Mouse (Mus musculus) embryonic facial prominence, embryonic 11.5 days (tissue): ENCODE data around the gene Myt1l. TPM values are rescaled to one million over a fixed set of nuclear protein-coding genes. Genes with fewer than 3 reads are reported as not detected.

Experiments
- ATAC-seq: fragments of 200-750 bp; cut with Nextera tagmentation; replicated peaks from 2 replicates; pipeline ENCODE4 v1.8.0; 2017; ENCODE audit warnings: low read depth; ENCODE audit not compliant: insufficient number of reproducible peaks, low FRiP score, low TSS enrichment
- DNase-seq: peaks from one replicate; pipeline ENCODE4 v3.0.0-alpha.2; 2015; ENCODE audit warnings: low spot score
- H3K27ac ChIP-seq: fragments of 300-500 bp; sonication (generic); replicated peaks from 2 replicates; pipeline ENCODE4 v1.5.1; 2014; ENCODE audit warnings: mild to moderate bottlenecking, low read depth, low read length, control low read depth
- H3K27me3 ChIP-seq: fragments of 300-500 bp; sonication (generic); 2 replicates; pipeline ENCODE4 v1.6.1; 2014; ENCODE audit warnings: mild to moderate bottlenecking, low read length, moderate library complexity, mixed read lengths; ENCODE audit not compliant: control insufficient read depth, insufficient read depth
- H3K36me3 ChIP-seq: fragments of 300-500 bp; sonication (generic); replicated peaks from 2 replicates; pipeline ENCODE4 v1.6.1; 2014; ENCODE audit warnings: low read depth, mild to moderate bottlenecking, low read length, moderate library complexity, mixed read lengths; ENCODE audit not compliant: control insufficient read depth, insufficient read depth
- H3K4me1 ChIP-seq: fragments of 300-500 bp; sonication (generic); 2 replicates; pipeline ENCODE4 v1.6.1; 2014; ENCODE audit warnings: low read length, mixed read lengths; ENCODE audit not compliant: control insufficient read depth, insufficient read depth
- H3K4me2 ChIP-seq: fragments of 300-500 bp; sonication (generic); 2 replicates; pipeline ENCODE4 v1.6.1; 2014; ENCODE audit warnings: low read depth, mild to moderate bottlenecking, control low read depth, low read length, moderate library complexity
- H3K4me3 ChIP-seq: fragments of 300-500 bp; sonication (generic); 2 replicates; pipeline ENCODE4 v1.5.1; 2014; ENCODE audit warnings: low read depth, low read length, control low read depth
- H3K9ac ChIP-seq: fragments of 300-500 bp; sonication (generic); replicated peaks from 2 replicates; pipeline ENCODE4 v1.6.1; 2014; ENCODE audit warnings: mild to moderate bottlenecking, control low read depth, low read length
- H3K9me3 ChIP-seq: fragments of 300-500 bp; sonication (generic); replicated peaks from 2 replicates; pipeline ENCODE4 v1.6.1; 2016; ENCODE audit warnings: mild to moderate bottlenecking, low read length, inconsistent platforms, mixed read lengths; ENCODE audit not compliant: control insufficient read depth
- WGBS: fragments of 180-500 bp; shearing (Covaris S2); extraction: QIAGEN DNeasy Blood & Tissue Kit; methylation state at CpG from one replicate; pipeline ENCODE4 v1.1.7; 2014; 5-methylcytosine and 5-hydroxymethylcytosine counted together
- polyA plus RNA-seq: library from polyadenylated mRNA; unstranded; fragments of >200 nt; fragmentation: Nextera tagmentation; extraction: Ambion mirVana; gene quantifications from 2 replicates; pipeline ENCODE4 v1.2.1, GENCODE M21; 2014

Gene Myt1l
- polyA plus RNA-seq, 1 experiment from 2014 or later = 3.0 TPM

GRCm38 (mm10) chr12:29534326-29534725, 6.1 kb downstream of the Myt1l start:
- Histone ChIP-seq H3K9me3 (no peaks in the 10 kb centered on the region), H3K4me2 (peak overlapping the region; percentile 32), H3K36me3 (no peaks in the 10 kb centered on the region), H3K9ac (no peak overlapping the region; the same call in 1 of the 2 replicates), H3K4me1 (no peaks in the 10 kb centered on the region), H3K27me3 (peaks cover 14% of the 10 kb centered on the region), H3K27ac (no peak overlapping the region), H3K4me3 (peak overlapping the region; percentile 24)
- WGBS = 2% methylated on average over 6 of the region's 6 CpGs
- no peak for ATAC-seq
- peak; percentile 26 for DNase-seq

GRCm38 (mm10) chr12:29534761-29535300, 6.6 kb downstream of the Myt1l start:
- DNase-seq (peak; percentile 29), ATAC-seq (no peak)
- Histone ChIP-seq H3K4me1 (no peaks in the 10 kb centered on the region), H3K9ac (no peak overlapping the region; the same call in 1 of the 2 replicates), H3K36me3 (no peaks in the 10 kb centered on the region), H3K27ac (no peak overlapping the region), H3K4me2 (peak overlapping the region; percentile 32), H3K9me3 (no peaks in the 10 kb centered on the region), H3K4me3 (peak overlapping the region; percentile 24), H3K27me3 (peaks cover 14% of the 10 kb centered on the region)
- WGBS = under 1% methylated on average over 25 of the region's 25 CpGs

- Histone ChIP-seq H3K4me2 (no peak overlapping the region), H3K27ac (no peak overlapping the region), H3K36me3 (no peaks in the 10 kb centered on the region), H3K9ac (no peak overlapping the region), H3K4me1 (no peaks in the 10 kb centered on the region), H3K27me3 (peaks cover 14% of the 10 kb centered on the region), H3K4me3 (no peak overlapping the region), H3K9me3 (no peaks in the 10 kb centered on the region)
- ATAC-seq (no peak), DNase-seq (no peak)
- WGBS = 49% methylated on average over 5 of the region's 5 CpGs
Measured at GRCm38 (mm10) chr12:29537916-29538315, 9.7 kb downstream of the Myt1l start.

- Histone ChIP-seq H3K4me3 (no peak overlapping the region), H3K27me3 (peaks cover 10% of the 10 kb centered on the region), H3K36me3 (no peaks in the 10 kb centered on the region), H3K4me2 (no peak overlapping the region), H3K9ac (no peak overlapping the region), H3K4me1 (no peaks in the 10 kb centered on the region), H3K9me3 (no peaks in the 10 kb centered on the region), H3K27ac (no peak overlapping the region)
- DNase-seq (no peak), ATAC-seq (no peak)
- 73% methylated on average over 11 of the region's 11 CpGs for WGBS
Measured at GRCm38 (mm10) chr12:29538456-29538855, 10.3 kb downstream of the Myt1l start.

- 47% methylated on average over 5 of the region's 5 CpGs for WGBS
- Histone ChIP-seq H3K27ac (no peak overlapping the region), H3K4me2 (no peak overlapping the region), H3K9ac (no peak overlapping the region), H3K4me3 (no peak overlapping the region), H3K4me1 (no peaks in the 10 kb centered on the region), H3K27me3 (peaks cover 7% of the 10 kb centered on the region), H3K36me3 (no peaks in the 10 kb centered on the region), H3K9me3 (no peaks in the 10 kb centered on the region)
- DNase-seq (no peak), ATAC-seq (no peak)
Measured at GRCm38 (mm10) chr12:29539106-29539505, 10.9 kb downstream of the Myt1l start.

GRCm38 (mm10) chr12:29540741-29541140, 12.6 kb downstream of the Myt1l start:
- H3K4me3 ChIP-seq = no peak overlapping the region
- H3K36me3 ChIP-seq = no peaks in the 10 kb centered on the region
- H3K9me3 ChIP-seq = no peaks in the 10 kb centered on the region
- H3K9ac ChIP-seq = no peak overlapping the region
- H3K4me2 ChIP-seq = no peak overlapping the region
- H3K4me1 ChIP-seq = no peaks in the 10 kb centered on the region
- no peak for DNase-seq
- H3K27me3 ChIP-seq = 0 out of 2 replicates have a peak, but pooled peaks cover 3% of the 10 kb centered on the region
- ATAC-seq = no peak
- 71% methylated on average over 5 of the region's 5 CpGs for WGBS
- no peak overlapping the region for H3K27ac ChIP-seq

GRCm38 (mm10) chr12:29546073-29546472, 17.9 kb downstream of the Myt1l start:
- WGBS = 48% methylated on average over 3 of the region's 3 CpGs
- no peak overlapping the region for H3K4me3 ChIP-seq
- no peak overlapping the region for H3K27ac ChIP-seq

GRCm38 (mm10) chr12:29547112-29547511, 18.9 kb downstream of the Myt1l start:
- WGBS = 81% methylated on average over 5 of the region's 5 CpGs
- no peak overlapping the region for H3K4me3 ChIP-seq
- no peak overlapping the region for H3K4me2 ChIP-seq
- DNase-seq (no peak), ATAC-seq (no peak)
- no peaks in the 10 kb centered on the region for H3K36me3 ChIP-seq
- H3K9me3 ChIP-seq = no peaks in the 10 kb centered on the region
- H3K4me1 ChIP-seq = no peaks in the 10 kb centered on the region
- H3K27ac ChIP-seq = no peak overlapping the region
- no peaks in the 10 kb centered on the region for H3K27me3 ChIP-seq
- H3K9ac ChIP-seq = no peak overlapping the region

More at GRCm38 (mm10) chr12:29546073-29546472, 17.9 kb downstream of the Myt1l start:
- Histone ChIP-seq H3K4me2 (no peak overlapping the region), H3K4me1 (no peaks in the 10 kb centered on the region), H3K9me3 (no peaks in the 10 kb centered on the region), H3K27me3 (no peaks in the 10 kb centered on the region), H3K9ac (no peak overlapping the region), H3K36me3 (no peaks in the 10 kb centered on the region)
- ATAC-seq (no peak), DNase-seq (no peak)
